Mouse (Mus musculus): ENCODE measurements around the gene Rtl8c. TPM values are rescaled to one million over a fixed set of nuclear protein-coding genes. Genes with fewer than 3 reads are reported as not detected.
"Not testable (repeated sequence)": the region's sequence is repeated elsewhere in the genome, so short reads cannot be mapped to it uniquely, and the experiment has no call there.

Rtl8c gene
- polyA plus RNA-seq, 1 experiment from 2014 or later: 89.1 TPM

- H3K9ac ChIP-seq: peak within 1 kb of the TSS; percentile 43; the same call in 1 of the 2 replicates
- H3K9me3 ChIP-seq (replicated peaks): not testable (repeated sequence)
These were observed 35.4 kb downstream of the Rtl8c start, which contains the start of gene Rtl8a for GRCm38 (mm10) chrX:53642980-53643961. Gene Rtl8a, minus strand, starts transcription at chrX:53643682.

GRCm38 (mm10) chrX:53645885-53646284 is 38.1 kb downstream of the Rtl8c start:
- Histone ChIP-seq H3K4me2 (no peak overlapping the region), H3K27ac (no peak overlapping the region), H3K36me3 (ENCODE audit: poor library complexity, severe bottlenecking) (no peaks in the 10 kb centered on the region), H3K4me1 (no peaks in the 10 kb centered on the region), H3K9ac (no peak overlapping the region), H3K4me3 (no peak overlapping the region), H3K9me3 (replicated peaks) (no peaks in the 10 kb centered on the region), H3K27me3 (no peaks in the 10 kb centered on the region)
- no peak for ATAC-seq
- 87% methylated on average over 6 of the region's 6 CpGs for WGBS

More at GRCm38 (mm10) chrX:53642980-53643961, 35.4 kb downstream of the Rtl8c start, which contains the start of gene Rtl8a:
- not testable (repeated sequence) for H3K36me3 ChIP-seq (ENCODE audit: poor library complexity, severe bottlenecking); H3K27ac ChIP-seq; H3K27me3 ChIP-seq; H3K4me1 ChIP-seq
- ATAC-seq: peak; percentile 96
- peak within 1 kb of the TSS; percentile 50 for H3K4me2 ChIP-seq
- H3K4me3 ChIP-seq: peak within 1 kb of the TSS; percentile 32
- 17% methylated on average over 11 of the region's 50 CpGs for WGBS

- not testable (repeated sequence) for H3K9me3 ChIP-seq (replicated peaks); H3K4me1 ChIP-seq; H3K36me3 ChIP-seq (ENCODE audit: poor library complexity, severe bottlenecking); H3K27ac ChIP-seq; ATAC-seq; H3K4me3 ChIP-seq; H3K4me2 ChIP-seq; H3K9ac ChIP-seq; H3K27me3 ChIP-seq
- WGBS: 74% methylated on average over 4 of the region's 4 CpGs
These were observed 45.1 kb downstream of the Rtl8c start for GRCm38 (mm10) chrX:53652917-53653316.

Other genes starting within 250 kb of the Rtl8c start
- gene Mospd1, start 237.5 kb upstream of the Rtl8c start, polyA plus RNA-seq (2015; fragmentation: Nextera tagmentation; extraction: Ambion mirVana): 58.8 and 62.6 TPM in 2 replicates
- gene Etd, start 173.1 kb upstream of the Rtl8c start, polyA plus RNA-seq (2015; fragmentation: Nextera tagmentation; extraction: Ambion mirVana): not detected in 2 replicates
- not detected in 2 replicates for gene Gm14597, start 947 bp downstream of the Rtl8c start, polyA plus RNA-seq (2015; fragmentation: Nextera tagmentation; extraction: Ambion mirVana)
- gene Rtl8a, start 35.6 kb downstream of the Rtl8c start, polyA plus RNA-seq (2015; fragmentation: Nextera tagmentation; extraction: Ambion mirVana): 113 and 115 TPM in 2 replicates
- 85.7 and 88.0 TPM in 2 replicates for gene Rtl8b, start 62.4 kb downstream of the Rtl8c start, polyA plus RNA-seq (2015; fragmentation: Nextera tagmentation; extraction: Ambion mirVana)
- gene 4930502E18Rik, start 116.8 kb downstream of the Rtl8c start, polyA plus RNA-seq (2015; fragmentation: Nextera tagmentation; extraction: Ambion mirVana): 0.24 TPM in 1 of 2 replicates, not detected in the other
- not detected in 2 replicates for gene 1700013H16Rik, start 149.8 kb downstream of the Rtl8c start, polyA plus RNA-seq (2015; fragmentation: Nextera tagmentation; extraction: Ambion mirVana)
- gene Zfp36l3, start 168.4 kb downstream of the Rtl8c start, polyA plus RNA-seq (2015; fragmentation: Nextera tagmentation; extraction: Ambion mirVana): not detected in 2 replicates
- gene Xlr, start 189.7 kb downstream of the Rtl8c start, polyA plus RNA-seq (2015; fragmentation: Nextera tagmentation; extraction: Ambion mirVana): 0.73 and 0.74 TPM in 2 replicates